Mouse (Mus musculus) CH12.LX (cell line): Measurements from ENCODE around the gene Pde4d. TPM values are rescaled to one million over a fixed set of nuclear protein-coding genes. Genes with fewer than 3 reads are reported as not detected.

Source experiments
- DNase-seq: peaks from one replicate; pipeline ENCODE4 v3.0.0-alpha.2; 2013; ENCODE audit errors: extremely low read depth
- H3K27ac ChIP-seq: 2 replicates; pipeline ENCODE4 v1.5.1; 2012; ENCODE audit warnings: low read depth, mild to moderate bottlenecking, control low read depth, moderate library complexity; ENCODE audit not compliant: insufficient read depth
- H3K27me3 ChIP-seq: replicated peaks from 2 replicates; pipeline ENCODE3; 2012; ENCODE audit warnings: inconsistent platforms
- H3K36me3 ChIP-seq, 2 experiments: replicated peaks in 1 of 2; 2 replicates each; pipeline versions ENCODE3 to v1.6.1; 2012; ENCODE audit warnings: inconsistent platforms in 1 of 2, low read length in 1 of 2, mild to moderate bottlenecking in 1 of 2, mixed read lengths in 1 of 2, moderate library complexity in 1 of 2; ENCODE audit not compliant: control insufficient read depth in 1 of 2, insufficient read depth in 1 of 2
- H3K4me1 ChIP-seq, 2 experiments: 2 replicates each; pipeline ENCODE4 v1.6.1; 2012; ENCODE audit warnings: inconsistent platforms in 1 of 2, moderate library complexity in 1 of 2; ENCODE audit not compliant: insufficient read depth in 2 of 2, control insufficient read depth in 1 of 2
- H3K4me2 ChIP-seq: 2 replicates; pipeline ENCODE4 v1.6.1; 2012; ENCODE audit warnings: low read depth, mild to moderate bottlenecking, control low read depth; ENCODE audit not compliant: poor library complexity, insufficient read depth, severe bottlenecking
- H3K4me3 ChIP-seq, 3 experiments: fragments of 150-350 bp in 1 of 3; sonication (generic) in 1 of 3; replicated peaks in 1 of 3; 2 replicates each; pipeline versions ENCODE3 to v1.5.1; 2011 to 2012; ENCODE audit warnings: low read depth in 2 of 3, low read length in 2 of 3, mild to moderate bottlenecking in 2 of 3, moderate library complexity in 2 of 3, control low read depth in 1 of 3, improper control_type of control experiment in 1 of 3, inconsistent platforms in 1 of 3, mixed read lengths in 1 of 3; ENCODE audit not compliant: poor library complexity in 1 of 3
- H3K79me2 ChIP-seq: replicated peaks from 2 replicates; pipeline ENCODE4 v1.6.1; 2012; ENCODE audit warnings: mild to moderate bottlenecking, moderate library complexity; ENCODE audit not compliant: control insufficient read depth, poor library complexity, insufficient read depth, severe bottlenecking; ENCODE audit errors: extremely low read depth
- H3K9ac ChIP-seq: 2 replicates; pipeline ENCODE4 v1.6.1; 2012; ENCODE audit warnings: low read depth, mild to moderate bottlenecking, control low read depth, moderate library complexity; ENCODE audit not compliant: insufficient read depth
- H3K9me3 ChIP-seq: replicated peaks from 2 replicates; pipeline ENCODE3; 2012; ENCODE audit warnings: low read length, inconsistent platforms, mixed read lengths
- BHLHE40 ChIP-seq: IDR thresholded peaks from 2 replicates; pipeline ENCODE4 v1.6.1; 2011; ENCODE audit warnings: mild to moderate bottlenecking, low read depth, low read length, improper control_type of control experiment
- CHD1 ChIP-seq: IDR thresholded peaks from 2 replicates; pipeline ENCODE4 v1.6.1; 2012; ENCODE audit warnings: low read depth, low read length, improper control_type of control experiment, inconsistent platforms
- CHD2 ChIP-seq: IDR thresholded peaks from 2 replicates; pipeline ENCODE4 v1.6.1; 2011; ENCODE audit warnings: low read length, improper control_type of control experiment
- CTCF ChIP-seq, 2 experiments: IDR thresholded peaks in 1 of 2; conservative IDR thresholded peaks in 1 of 2; 2 replicates each; pipeline ENCODE4 v1.5.1; 2011 to 2012; ENCODE audit warnings: low read depth in 2 of 2, low read length in 2 of 2, improper control_type of control experiment in 1 of 2, inconsistent platforms in 1 of 2, mild to moderate bottlenecking in 1 of 2, moderate library complexity in 1 of 2
- ELF1 ChIP-seq: IDR thresholded peaks from 2 replicates; pipeline ENCODE4 v1.6.1; 2014; ENCODE audit warnings: low read depth, mild to moderate bottlenecking, inconsistent platforms, low read length, improper control_type of control experiment
- ETS1 ChIP-seq: conservative IDR thresholded peaks from 2 replicates; pipeline ENCODE4 v1.6.1; 2012; ENCODE audit warnings: low read depth, mild to moderate bottlenecking, inconsistent platforms, low read length, improper control_type of control experiment, moderate library complexity
- GABPA ChIP-seq: IDR thresholded peaks from 2 replicates; pipeline ENCODE4 v1.6.1; 2012; ENCODE audit warnings: low read depth, low read length, improper control_type of control experiment, inconsistent platforms; ENCODE audit not compliant: insufficient replicate concordance
- HCFC1 ChIP-seq: IDR thresholded peaks from 2 replicates; pipeline ENCODE4 v1.6.1; 2012; ENCODE audit warnings: low read depth, mild to moderate bottlenecking, inconsistent platforms, low read length, improper control_type of control experiment
- IRF4 ChIP-seq: IDR thresholded peaks from 2 replicates; pipeline ENCODE4 v1.6.1; 2014; ENCODE audit warnings: low read depth, mild to moderate bottlenecking, inconsistent platforms, low read length, improper control_type of control experiment
- JUN ChIP-seq: IDR thresholded peaks from 2 replicates; pipeline ENCODE4 v1.6.1; 2011; ENCODE audit warnings: low read depth, mild to moderate bottlenecking, low read length, improper control_type of control experiment, moderate library complexity; ENCODE audit not compliant: insufficient read depth
- MAX ChIP-seq: IDR thresholded peaks from 2 replicates; pipeline ENCODE4 v1.6.1; 2011; ENCODE audit warnings: low read length, improper control_type of control experiment
- MAZ ChIP-seq: IDR thresholded peaks from 2 replicates; pipeline ENCODE4 v1.6.1; 2012; ENCODE audit warnings: low read depth, mild to moderate bottlenecking, inconsistent platforms, low read length, improper control_type of control experiment, moderate library complexity
- MXI1 ChIP-seq: IDR thresholded peaks from 2 replicates; pipeline ENCODE4 v1.6.1; 2011; ENCODE audit warnings: mild to moderate bottlenecking, low read depth, low read length, improper control_type of control experiment
- NELFE ChIP-seq: IDR thresholded peaks from 2 replicates; pipeline ENCODE4 v1.6.1; 2011; ENCODE audit warnings: low read depth, low read length, improper control_type of control experiment
- PAX5 ChIP-seq: IDR thresholded peaks from 2 replicates; pipeline ENCODE4 v1.6.1; 2012; ENCODE audit warnings: low read length, inconsistent platforms, mixed read lengths
- POLR2AphosphoS2 ChIP-seq: IDR thresholded peaks from 2 replicates; pipeline ENCODE4 v1.6.1; 2011; ENCODE audit warnings: low read depth, low read length, improper control_type of control experiment
- RAD21 ChIP-seq: IDR thresholded peaks from 2 replicates; pipeline ENCODE4 v1.6.1; 2011; ENCODE audit warnings: low read depth, mild to moderate bottlenecking, low read length, improper control_type of control experiment, moderate library complexity
- RCOR1 ChIP-seq: conservative IDR thresholded peaks from 2 replicates; pipeline ENCODE4 v1.6.1; 2012; ENCODE audit warnings: low read depth, mild to moderate bottlenecking, inconsistent platforms, low read length, improper control_type of control experiment
- USF1 ChIP-seq: IDR thresholded peaks from 2 replicates; pipeline ENCODE4 v1.6.1; 2014; ENCODE audit warnings: low read depth, mild to moderate bottlenecking, inconsistent platforms, low read length, improper control_type of control experiment
- USF2 ChIP-seq: conservative IDR thresholded peaks from 2 replicates; pipeline ENCODE4 v1.6.1; 2011; ENCODE audit warnings: low read depth, low read length, improper control_type of control experiment
- ZC3H11A ChIP-seq: IDR thresholded peaks from 2 replicates; pipeline ENCODE4 v1.6.1; 2012; ENCODE audit warnings: low read depth, mild to moderate bottlenecking, inconsistent platforms, low read length, improper control_type of control experiment
- ZKSCAN1 ChIP-seq: IDR thresholded peaks from 2 replicates; pipeline ENCODE4 v1.6.1; 2012; ENCODE audit warnings: low read depth, inconsistent platforms, low read length, improper control_type of control experiment, borderline replicate concordance
- ZMIZ1 ChIP-seq: IDR thresholded peaks from 2 replicates; pipeline ENCODE4 v1.6.1; 2012; ENCODE audit warnings: low read depth, mild to moderate bottlenecking, inconsistent platforms, low read length, improper control_type of control experiment
- ZNF384 ChIP-seq: IDR thresholded peaks from 2 replicates; pipeline ENCODE4 v1.6.1; 2012; ENCODE audit warnings: low read depth, low read length, improper control_type of control experiment, inconsistent platforms
- dilution Hi-C: fragments of 300-500 bp; cut with MboI; formaldehyde crosslinking; loops from 2 replicates; pipeline ENCODE4 v1.14.3; 2020; ENCODE audit warnings: low sequenced_read_pairs; ENCODE audit not compliant: extremely low pct_unique_long_range_greater_than_20kb, extremely low pct_ligation_motif_present
- in situ Hi-C: fragments of 300-500 bp; cut with MboI; formaldehyde crosslinking; loops from 3 replicates; pipeline ENCODE4 v1.14.3; 2019; ENCODE audit warnings: low sequenced_read_pairs, low pct_ligation_motif_present, low pct_unique_long_range_greater_than_20kb, mixed read lengths
- polyA plus RNA-seq: library from polyadenylated mRNA; unstranded; fragments of >175 nt; gene quantifications from 2 replicates; pipeline ENCODE4 v1.2.1, GENCODE M21; 2012; ENCODE audit warnings: low read depth; ENCODE audit not compliant: insufficient read length
- total RNA-seq, 2 experiments: library from RNA; depleted of rRNA; stranded (reverse); fragments of 300-350 nt in 1 of 2; fragments of >200 nt in 1 of 2; gene quantifications; 2 replicates each; pipeline ENCODE4 v1.2.3; 2012 to 2014

Gene Pde4d
- total and polyA plus RNA-seq, 3 experiments, result not detected

DNA sequence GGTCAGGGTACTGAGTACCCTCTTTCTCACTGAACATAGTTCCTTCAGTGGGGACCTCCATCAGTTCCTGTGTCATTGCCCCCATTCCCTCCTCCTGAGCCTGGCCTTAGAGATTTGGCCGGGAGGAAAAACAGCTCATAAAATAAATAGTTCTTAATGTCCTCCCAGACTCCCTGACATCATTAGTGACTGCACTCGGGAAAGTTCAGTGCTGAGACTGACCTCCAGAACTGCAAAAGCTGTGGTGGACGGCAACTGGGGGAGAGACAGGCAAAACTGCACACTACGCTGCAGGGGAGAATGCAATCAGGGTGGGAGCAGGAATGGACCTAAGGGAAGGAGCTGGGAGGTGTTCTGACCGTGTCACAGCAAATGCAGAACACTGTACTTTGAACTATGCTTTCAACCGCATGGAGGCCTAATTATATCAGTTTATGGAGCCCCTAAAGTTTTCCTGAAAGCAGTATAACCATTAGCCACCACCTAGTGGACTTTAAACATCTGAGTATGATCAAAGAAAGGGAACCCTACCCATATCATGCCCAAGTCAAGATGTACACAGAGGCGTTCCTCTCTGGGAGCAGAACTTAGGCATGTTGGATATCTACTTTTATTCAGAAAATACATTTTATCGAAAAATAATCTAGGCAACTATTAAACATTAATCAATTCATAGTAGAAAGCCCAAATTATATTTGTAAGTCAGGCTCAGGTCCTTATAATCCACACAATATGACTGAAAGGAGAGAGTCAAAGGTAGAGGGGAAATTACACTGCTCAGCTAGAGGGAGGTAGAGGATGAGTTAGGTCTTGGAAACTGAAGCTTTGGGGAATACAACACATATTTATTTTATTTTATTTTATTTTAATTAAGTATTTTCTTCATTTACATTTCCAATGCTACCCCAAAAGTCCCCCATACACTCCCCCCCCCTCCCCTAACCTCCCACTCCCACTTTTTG is 618.8 kb downstream of the Pde4d start:
- TF ChIP-seq MAX, result no peak
- TF ChIP-seq ELF1, result no peak
- TF ChIP-seq POLR2AphosphoS2, result no peak
- TF ChIP-seq ZC3H11A, result no peak
- no peak for TF ChIP-seq JUN
- Histone ChIP-seq H3K27ac (no peak overlapping the region), H3K4me2 (no peak overlapping the region), H3K4me1 (no peaks in the 10 kb centered on the region), H3K79me2 (no peaks in the 10 kb centered on the region), H3K9ac (no peak overlapping the region), H3K36me3 (no peaks in the 10 kb centered on the region), H3K4me3 (no peak overlapping the region), H3K9me3 (no peaks in the 10 kb centered on the region), H3K27me3 (no peaks in the 10 kb centered on the region)
- in situ Hi-C loops, result no loop called here
- dilution Hi-C loops, result no loop called here
- DNase-seq, result no peak

GRCm38 (mm10) chr13:109073371-109073770 is 623.6 kb downstream of the Pde4d start:
- no peaks in the 10 kb centered on the region for H3K79me2 ChIP-seq
- no peaks in the 10 kb centered on the region for H3K36me3 ChIP-seq
- DNase-seq, result no peak
- H3K4me2 ChIP-seq, result peak overlapping the region; percentile 36; the same call in 1 of the 2 replicates
- no peaks in the 10 kb centered on the region for H3K27me3 ChIP-seq
- no peak for TF ChIP-seq ZMIZ1
- no peak for TF ChIP-seq GABPA
- TF ChIP-seq USF1, result no peak
- TF ChIP-seq ZNF384, result no peak
- no peak for TF ChIP-seq MAX
- TF ChIP-seq PAX5, result no peak
- TF ChIP-seq HCFC1, result no peak
- in situ Hi-C loops (no loop called here), dilution Hi-C loops (no loop called here)
- no peaks in the 10 kb centered on the region for H3K4me1 ChIP-seq
- H3K9me3 ChIP-seq, result no peaks in the 10 kb centered on the region
- H3K4me3 ChIP-seq, result no peak overlapping the region
- H3K9ac ChIP-seq, result no peak overlapping the region
- H3K27ac ChIP-seq, result no peak overlapping the region

DNA sequence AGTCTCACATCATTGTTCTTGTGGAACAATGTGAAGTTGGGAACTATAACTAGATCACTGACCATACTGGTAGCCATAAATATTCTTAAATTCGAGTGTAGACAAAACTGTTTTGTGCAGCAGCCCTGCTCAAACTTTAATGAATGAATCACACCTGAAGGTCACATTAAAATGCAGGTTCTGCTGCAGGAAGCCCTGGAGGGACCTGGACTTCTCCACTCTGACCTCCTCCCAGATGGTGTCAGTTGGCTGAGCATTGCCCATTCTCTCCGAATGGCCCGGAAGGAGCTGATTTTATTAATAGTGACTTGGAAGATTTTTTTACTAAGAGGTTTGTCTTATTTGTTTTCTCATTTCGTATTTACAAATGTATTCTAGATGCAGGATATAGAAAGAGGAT is 624.3 kb downstream of the Pde4d start:
- Histone ChIP-seq H3K9ac (no peak overlapping the region), H3K4me2 (no peak overlapping the region), H3K4me1 (no peaks in the 10 kb centered on the region), H3K79me2 (no peaks in the 10 kb centered on the region), H3K36me3 (no peaks in the 10 kb centered on the region), H3K27ac (no peak overlapping the region), H3K9me3 (no peaks in the 10 kb centered on the region), H3K4me3 (no peak overlapping the region), H3K27me3 (no peaks in the 10 kb centered on the region)
- dilution Hi-C loops, result no loop called here
- no peak for DNase-seq
- in situ Hi-C loops, result no loop called here
- TF ChIP-seq RAD21 (no peak), MAZ (no peak), MXI1 (no peak), CHD1 (no peak), CTCF (conservative IDR thresholded peaks at IDR 0.05 in 1 of 2, IDR thresholded peaks at IDR 0.05 in 1 of 2; ENCODE audit: low read depth in 2 of 2, low read length in 2 of 2) (no peak), CHD2 (no peak), HCFC1 (no peak), ETS1 (no peak), GABPA (no peak), USF2 (no peak), IRF4 (no peak), POLR2AphosphoS2 (no peak), NELFE (no peak), ZKSCAN1 (no peak), RCOR1 (no peak), BHLHE40 (no peak), JUN (no peak)
